Mouse (Mus musculus): Measurements from ENCODE around the gene Ctcfl. TPM values are rescaled to one million over a fixed set of nuclear protein-coding genes. Genes with fewer than 3 reads are reported as not detected.
A peak's percentile ranks its signal among the peaks of the same experiment; 100 is the strongest.

Gene Ctcfl
- total and polyA plus RNA-seq, 2 experiments from 2014 or later: 0.26 TPM; not detected in 1

DNA sequence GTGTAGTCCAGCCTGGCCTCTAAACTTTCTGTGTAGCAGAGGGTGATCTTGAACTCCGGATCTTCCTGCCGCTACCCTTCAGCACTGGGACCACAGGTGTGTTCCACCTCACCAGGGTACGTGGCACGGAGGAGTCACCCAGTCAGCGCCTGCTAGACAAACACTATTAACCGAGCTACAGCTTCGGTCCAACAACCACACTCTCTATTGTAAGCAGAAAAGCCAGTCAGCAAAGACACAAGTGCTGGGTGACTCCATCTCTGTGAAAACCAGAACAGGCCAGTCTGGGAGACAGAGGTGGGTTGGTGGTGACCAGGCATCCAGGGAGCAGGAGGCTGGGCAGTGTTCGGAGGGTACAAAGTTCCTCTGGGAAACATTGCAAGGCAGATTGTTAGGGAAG, 44.1 kb upstream of the Ctcfl start:
- no peak overlapping the region for H3K4me3 ChIP-seq (ENCODE audit: low read depth, low read length)
- ATAC-seq (ENCODE audit: insufficient read depth, low read depth): no peak
- H3K9me3 ChIP-seq (replicated peaks; ENCODE audit: control insufficient read depth, low read length): no peaks in the 10 kb centered on the region
- 83% methylated on average over 8 of the region's 8 CpGs for WGBS
- no peaks in the 10 kb centered on the region for H3K36me3 ChIP-seq (replicated peaks; ENCODE audit: control insufficient read depth, insufficient read depth, low read length)
- H3K4me1 ChIP-seq (ENCODE audit: control insufficient read depth, insufficient read depth): no peaks in the 10 kb centered on the region
- no peak overlapping the region for H3K27ac ChIP-seq (ENCODE audit: low read depth)
- no peaks in the 10 kb centered on the region for H3K27me3 ChIP-seq (ENCODE audit: control insufficient read depth, insufficient read depth, low read length)
- H3K9ac ChIP-seq (replicated peaks; ENCODE audit: low read depth, low read length): no peak overlapping the region
- TF ChIP-seq EP300 (IDR thresholded peaks at IDR 0.05; ENCODE audit: low read depth): no peak
- TF ChIP-seq CTCF (IDR thresholded peaks at IDR 0.05; ENCODE audit: low read depth): no peak
- DNase-seq (ENCODE audit: low spot score): no peak
- no peak overlapping the region for H3K4me2 ChIP-seq (ENCODE audit: low read depth, low read length)

- TF ChIP-seq EP300 (IDR thresholded peaks at IDR 0.05; ENCODE audit: low read depth): no peak
- TF ChIP-seq CTCF (IDR thresholded peaks at IDR 0.05; ENCODE audit: low read depth): peak; percentile 77
- H3K9ac ChIP-seq (replicated peaks; ENCODE audit: low read depth, low read length): no peak overlapping the region
- peak; percentile 82 for ATAC-seq (ENCODE audit: insufficient read depth, low read depth)
- no peaks in the 10 kb centered on the region for H3K27me3 ChIP-seq (ENCODE audit: control insufficient read depth, insufficient read depth, low read length)
- H3K4me1 ChIP-seq (ENCODE audit: control insufficient read depth, insufficient read depth): no peaks in the 10 kb centered on the region
- H3K27ac ChIP-seq (ENCODE audit: low read depth): peak overlapping the region; percentile 44; the same call in 1 of the 2 replicates
- no peak overlapping the region for H3K4me2 ChIP-seq (ENCODE audit: low read depth, low read length)
- no peak overlapping the region for H3K4me3 ChIP-seq (ENCODE audit: low read depth, low read length)
- DNase-seq (ENCODE audit: low spot score): peak; percentile 79
- no peaks in the 10 kb centered on the region for H3K9me3 ChIP-seq (replicated peaks; ENCODE audit: control insufficient read depth, low read length)
- 50% methylated on average over 24 of the region's 24 CpGs for WGBS
- H3K36me3 ChIP-seq (replicated peaks; ENCODE audit: control insufficient read depth, insufficient read depth, low read length): no peaks in the 10 kb centered on the region
These were observed 40.3 kb upstream of the Ctcfl start for GRCm38 (mm10) chr2:173159354-173160311.

DNA sequence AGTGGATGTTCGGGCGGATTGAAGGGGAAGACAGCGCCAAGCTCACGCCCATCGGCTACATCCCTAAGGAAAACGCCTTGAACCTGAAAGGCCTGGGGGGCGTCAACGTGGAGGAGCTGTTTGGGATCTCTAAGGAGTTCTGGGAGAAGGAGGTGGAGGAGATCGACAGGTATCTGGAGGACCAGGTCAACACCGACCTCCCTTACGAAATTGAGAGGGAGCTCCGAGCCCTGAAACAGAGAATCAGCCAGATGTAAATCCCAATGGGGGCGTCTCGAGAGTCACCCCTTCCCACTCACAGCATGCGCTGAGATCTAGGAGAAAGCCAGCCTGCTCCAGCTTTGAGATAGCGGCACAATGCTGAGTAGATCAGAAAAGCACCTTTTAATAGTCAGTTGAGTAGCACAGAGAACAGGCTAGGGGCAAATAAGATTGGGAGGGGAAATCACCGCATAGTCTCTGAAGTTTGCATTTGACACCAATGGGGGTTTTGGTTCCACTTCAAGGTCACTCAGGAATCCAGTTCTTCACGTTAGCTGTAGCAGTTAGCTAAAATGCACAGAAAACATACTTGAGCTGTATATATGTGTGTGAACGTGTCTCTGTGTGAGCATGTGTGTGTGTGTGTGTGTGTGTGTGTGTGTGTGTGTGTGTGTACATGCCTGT, 39.2 kb upstream of the Ctcfl start:
- Histone ChIP-seq H3K27ac (ENCODE audit: low read depth) (no peak overlapping the region), H3K27me3 (ENCODE audit: control insufficient read depth, insufficient read depth, low read length) (no peaks in the 10 kb centered on the region), H3K4me3 (ENCODE audit: low read depth, low read length) (no peak overlapping the region), H3K4me1 (ENCODE audit: control insufficient read depth, insufficient read depth) (no peaks in the 10 kb centered on the region), H3K36me3 (replicated peaks; ENCODE audit: control insufficient read depth, insufficient read depth, low read length) (no peaks in the 10 kb centered on the region), H3K9me3 (replicated peaks; ENCODE audit: control insufficient read depth, low read length) (no peaks in the 10 kb centered on the region), H3K4me2 (ENCODE audit: low read depth, low read length) (no peak overlapping the region), H3K9ac (replicated peaks; ENCODE audit: low read depth, low read length) (no peak overlapping the region)
- DNase-seq (ENCODE audit: low spot score): no peak
- WGBS: 82% methylated on average over 19 of the region's 19 CpGs
- TF ChIP-seq EP300 (IDR thresholded peaks at IDR 0.05; ENCODE audit: low read depth) (no peak), CTCF (IDR thresholded peaks at IDR 0.05; ENCODE audit: low read depth) (no peak)
- ATAC-seq (ENCODE audit: insufficient read depth, low read depth): no peak

DNA sequence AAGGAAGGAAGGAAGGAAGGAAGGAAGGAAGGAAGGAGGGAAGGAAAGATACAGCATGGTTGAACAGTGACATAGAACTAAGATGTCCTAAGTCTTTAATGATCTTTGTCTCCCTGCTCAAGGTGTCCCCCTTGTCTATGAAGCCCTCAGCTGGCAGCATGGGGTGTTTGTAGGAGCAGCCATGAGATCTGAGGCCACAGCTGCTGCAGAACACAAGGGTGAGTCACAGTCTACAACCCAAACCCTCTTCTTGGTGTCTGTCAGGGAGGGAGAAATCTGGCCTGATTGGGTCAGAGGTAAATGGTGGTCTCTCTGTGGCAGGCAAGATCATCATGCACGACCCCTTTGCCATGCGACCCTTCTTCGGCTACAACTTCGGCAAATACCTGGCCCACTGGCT, 38.5 kb upstream of the Ctcfl start:
- no peak overlapping the region for H3K4me2 ChIP-seq (ENCODE audit: low read depth, low read length)
- H3K4me3 ChIP-seq (ENCODE audit: low read depth, low read length): no peak overlapping the region
- no peak overlapping the region for H3K9ac ChIP-seq (replicated peaks; ENCODE audit: low read depth, low read length)
- H3K4me1 ChIP-seq (ENCODE audit: control insufficient read depth, insufficient read depth): no peaks in the 10 kb centered on the region; the same call in 1 of the 2 replicates
- TF ChIP-seq CTCF (IDR thresholded peaks at IDR 0.05; ENCODE audit: low read depth) (no peak), EP300 (IDR thresholded peaks at IDR 0.05; ENCODE audit: low read depth) (no peak)
- no peaks in the 10 kb centered on the region for H3K36me3 ChIP-seq (replicated peaks; ENCODE audit: control insufficient read depth, insufficient read depth, low read length)
- 92% methylated on average over 4 of the region's 4 CpGs for WGBS
- no peak for DNase-seq (ENCODE audit: low spot score)
- no peaks in the 10 kb centered on the region for H3K9me3 ChIP-seq (replicated peaks; ENCODE audit: control insufficient read depth, low read length)
- no peak overlapping the region for H3K27ac ChIP-seq (ENCODE audit: low read depth)
- no peaks in the 10 kb centered on the region for H3K27me3 ChIP-seq (ENCODE audit: control insufficient read depth, insufficient read depth, low read length)
- no peak for ATAC-seq (ENCODE audit: insufficient read depth, low read depth)

DNA sequence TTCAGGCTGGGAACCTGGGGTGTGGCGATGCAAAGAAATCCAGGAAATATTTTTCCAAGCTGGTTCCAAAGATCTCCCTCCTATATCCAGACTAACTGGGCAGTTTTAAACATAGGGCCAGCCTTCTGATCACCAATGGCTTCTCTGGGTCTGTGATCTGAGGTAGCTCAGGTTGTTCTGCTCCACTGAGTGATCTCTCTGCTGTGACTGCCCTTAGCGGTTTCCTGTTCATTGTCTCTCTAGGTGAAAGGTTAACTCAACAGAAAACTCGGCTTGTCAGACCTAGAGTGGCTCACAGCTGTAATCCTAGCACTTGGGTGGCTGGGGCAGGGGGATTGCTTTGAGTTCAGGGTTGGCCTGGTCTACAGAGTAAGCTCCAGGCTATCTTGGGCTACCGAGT, 38.1 kb upstream of the Ctcfl start:
- H3K9me3 ChIP-seq (replicated peaks; ENCODE audit: control insufficient read depth, low read length): no peaks in the 10 kb centered on the region
- TF ChIP-seq EP300 (IDR thresholded peaks at IDR 0.05; ENCODE audit: low read depth) (no peak), CTCF (IDR thresholded peaks at IDR 0.05; ENCODE audit: low read depth) (no peak)
- no peaks in the 10 kb centered on the region; the same call in 1 of the 2 replicates for H3K4me1 ChIP-seq (ENCODE audit: control insufficient read depth, insufficient read depth)
- H3K27me3 ChIP-seq (ENCODE audit: control insufficient read depth, insufficient read depth, low read length): no peaks in the 10 kb centered on the region
- ATAC-seq (ENCODE audit: insufficient read depth, low read depth) (no peak), DNase-seq (ENCODE audit: low spot score) (no peak)
- H3K9ac ChIP-seq (replicated peaks; ENCODE audit: low read depth, low read length): no peak overlapping the region
- no peak overlapping the region for H3K27ac ChIP-seq (ENCODE audit: low read depth)
- WGBS: 52% methylated on average over 4 of the region's 4 CpGs
- no peak overlapping the region for H3K4me2 ChIP-seq (ENCODE audit: low read depth, low read length)
- no peak overlapping the region for H3K4me3 ChIP-seq (ENCODE audit: low read depth, low read length)
- no peaks in the 10 kb centered on the region for H3K36me3 ChIP-seq (replicated peaks; ENCODE audit: control insufficient read depth, insufficient read depth, low read length)
